20 mouse cellular contexts compared by ENCODE assay signal in the genomic region with DNA sequence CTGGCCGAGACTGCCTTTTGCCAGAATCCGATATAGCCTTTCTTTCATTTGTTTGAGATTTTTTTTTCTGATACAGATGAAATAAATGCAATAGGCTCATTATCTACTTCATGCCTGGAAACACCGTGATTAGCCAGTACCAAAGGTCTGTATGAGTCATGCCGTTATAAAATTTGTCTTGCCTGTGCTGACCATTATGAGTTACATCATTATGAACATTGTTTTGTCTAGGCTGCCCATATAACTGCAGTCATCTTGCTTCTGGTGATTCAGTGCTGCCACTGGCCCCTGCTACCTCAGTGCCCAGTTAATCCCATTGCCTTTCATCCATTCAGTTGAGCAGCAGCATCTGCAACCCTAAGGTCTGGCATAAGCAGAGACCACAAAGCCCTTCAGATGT. TPM values are rescaled to one million over a fixed set of nuclear protein-coding genes. Genes with fewer than 3 reads are reported as not detected.
A peak's percentile ranks its signal among the peaks of the same experiment; 100 is the strongest.
DNase-seq lines count a peak whose midpoint lies in the region; ATAC-seq lines count a peak whose summit lies in the region.
"Had no signal": no experiment of that assay in that cellular context is flagged by ENCODE, and none has a peak within 500 bp of the region (broad histone marks: within the 10 kb centered on the region; RNA-seq: fewer than 3 reads in every experiment).

No protein-coding gene starts in this region.

- peak; percentile 87 for ATAC-seq in intestine, embryonic 16.5 days
- ATAC-seq in stomach, embryonic 16.5 days (ENCODE audit: insufficient read depth, low FRiP score): peak; percentile 53; the same call in 1 of the 2 replicates
- ATAC-seq: forebrain, embryonic 14.5 days; hindbrain, embryonic 16.5 days had no signal

- H3K27me3 ChIP-seq in intestine, embryonic 16.5 days (replicated peaks; ENCODE audit: control insufficient read depth, insufficient read depth, low read length): no peaks in the 10 kb centered on the region
- no peaks in the 10 kb centered on the region for H3K27me3 ChIP-seq in stomach, embryonic 16.5 days (ENCODE audit: control insufficient read depth, insufficient read depth, low read length)
- H3K27me3 ChIP-seq: hindbrain, embryonic 12.5 days had no signal

- peak overlapping the region; percentile 61; the same call in 1 of the 2 replicates for H3K27ac ChIP-seq in intestine, embryonic 16.5 days (ENCODE audit: low read length)
- no peak overlapping the region for H3K27ac ChIP-seq in stomach, embryonic 16.5 days (ENCODE audit: low read length)
- H3K27ac ChIP-seq: embryonic facial prominence, embryonic 10.5 days; gastrocnemius, adult 2 months; heart, embryonic 13.5 days; hindbrain, embryonic 12.5 days had no signal

- H3K36me3 ChIP-seq in intestine, embryonic 16.5 days (ENCODE audit: control insufficient read depth, insufficient read depth, low read length): no peaks in the 10 kb centered on the region
- no peaks in the 10 kb centered on the region for H3K36me3 ChIP-seq in stomach, embryonic 16.5 days (ENCODE audit: control insufficient read depth, insufficient read depth, low read length)
- H3K36me3 ChIP-seq: embryonic facial prominence, embryonic 10.5 days; heart, embryonic 13.5 days; hindbrain, embryonic 12.5 days had no signal

- H3K9ac ChIP-seq in intestine, embryonic 16.5 days (ENCODE audit: low read depth, low read length): no peak overlapping the region
- H3K9ac ChIP-seq in stomach, embryonic 16.5 days (ENCODE audit: low read length): no peak overlapping the region
- H3K9ac ChIP-seq: heart, embryonic 13.5 days; hindbrain, embryonic 12.5 days had no signal

- intact Hi-C loops in left cerebral cortex, postnatal 25 days (cut with DNase I): no loop called here

- H3K4me1 ChIP-seq in intestine, embryonic 16.5 days (ENCODE audit: control insufficient read depth, insufficient read depth, low read length): peaks cover 2% of the 10 kb centered on the region; the same call in 1 of the 2 replicates
- H3K4me1 ChIP-seq in stomach, embryonic 16.5 days (ENCODE audit: control insufficient read depth, insufficient read depth, low read length): peaks cover 5% of the 10 kb centered on the region; the same call in 1 of the 2 replicates
- H3K4me1 ChIP-seq: heart, embryonic 13.5 days had no signal

- H3K4me3 ChIP-seq in intestine, embryonic 16.5 days (ENCODE audit: low read length): no peak overlapping the region
- no peak overlapping the region for H3K4me3 ChIP-seq in stomach, embryonic 16.5 days (replicated peaks; ENCODE audit: low read length)
- H3K4me3 ChIP-seq: embryonic facial prominence, embryonic 10.5 days; gastrocnemius, adult 2 months; heart, embryonic 13.5 days; hindbrain, embryonic 12.5 days had no signal

- WGBS in intestine, embryonic 16.5 days: 66% methylated on average over 4 of the region's 4 CpGs
- 71% methylated on average over 4 of the region's 4 CpGs for WGBS in stomach, embryonic 16.5 days

- peak; percentile 62 for DNase-seq in 3T3-L1 (ENCODE audit: low read depth, low spot score)
- DNase-seq in Muller cell, postnatal 12 days (ENCODE audit: inconsistent ontology term): peak; percentile 46
- no peak for DNase-seq in left cerebral cortex, adult 11 months (ENCODE audit: low spot score)
- DNase-seq in layer of hippocampus, postnatal 14 days (ENCODE audit: low spot score in 2 of 2): no peak
- DNase-seq in left cerebral cortex, postnatal 25 days (ENCODE audit: low spot score in 2 of 2): no peak
- DNase-seq: adrenal gland, adult 2 months; adrenal gland, postnatal 25 days; cerebellum, adult 2 months; cerebellum, postnatal 10 days; gastrocnemius, adult 2 months; gastrocnemius, postnatal 36 days; heart, adult 11 months; heart, postnatal 4 days had no signal

- H3K9me3 ChIP-seq in intestine, embryonic 16.5 days (ENCODE audit: control insufficient read depth, low read length): no peaks in the 10 kb centered on the region
- no peaks in the 10 kb centered on the region for H3K9me3 ChIP-seq in stomach, embryonic 16.5 days (replicated peaks; ENCODE audit: control insufficient read depth, low read length)
- H3K9me3 ChIP-seq: embryonic facial prominence, embryonic 10.5 days; heart, embryonic 13.5 days; hindbrain, embryonic 12.5 days had no signal

- H3K4me2 ChIP-seq in intestine, embryonic 16.5 days (ENCODE audit: low read depth, low read length): no peak overlapping the region
- H3K4me2 ChIP-seq in stomach, embryonic 16.5 days (ENCODE audit: low read depth, low read length): no peak overlapping the region
- H3K4me2 ChIP-seq: heart, embryonic 13.5 days; hindbrain, embryonic 12.5 days had no signal

RNA-seq across cellular contexts. Expression of gene Drc1, which starts 1.7 kb away (rescaled TPM):
- 1.2 and 1.8 TPM in 2 replicates for polyA plus RNA-seq in intestine, embryonic 16.5 days (2015; fragmentation: Nextera tagmentation; extraction: Ambion mirVana)
- polyA plus RNA-seq in stomach, embryonic 16.5 days (2015; fragmentation: Nextera tagmentation; extraction: Ambion mirVana): 0.59 and 1.4 TPM in 2 replicates
- total RNA-seq in layer of hippocampus, postnatal 14 days (2021): 10 to 100 TPM in 1 of 2 experiments, 1 to 10 TPM in 1; 9.7 to 10.2 TPM
- 10 to 100 TPM; 16.3 to 17.6 TPM for total RNA-seq in left cerebral cortex, postnatal 25 days (2021)
- total RNA-seq: gastrocnemius, adult 2 months had no signal
- polyA plus RNA-seq: adrenal gland, adult 2 months had no signal

RNA-seq across cellular contexts. Expression of gene Selenoi, which starts 47.1 kb away (rescaled TPM):
- polyA plus RNA-seq in intestine, embryonic 16.5 days (2015; fragmentation: Nextera tagmentation; extraction: Ambion mirVana): 52.2 and 57.8 TPM in 2 replicates
- polyA plus RNA-seq in stomach, embryonic 16.5 days (2015; fragmentation: Nextera tagmentation; extraction: Ambion mirVana): 21.4 and 26.7 TPM in 2 replicates
- total RNA-seq in layer of hippocampus, postnatal 14 days (2021): 10 to 100 TPM; 42.8 to 57.1 TPM
- 10 to 100 TPM; 50.4 to 51.4 TPM for total RNA-seq in left cerebral cortex, postnatal 25 days (2021)

Comparison
In these comparisons a context has a peak if more than half of its experiments do, and no peak if none do; other contexts are left out.
1. DNase-seq: peak in 3T3-L1 (single experiment) and Muller cell, postnatal 12 days (single experiment); none in left cerebral cortex, adult 11 months (single experiment), layer of hippocampus, postnatal 14 days (0 of 2) and left cerebral cortex, postnatal 25 days (0 of 2).